Mouse (Mus musculus): ENCODE measurements at regions not wholly inside any gene's neighbourhood (a gene's known extent, or its start where the extent isn't known, plus 50 kb on each side); places are given as distances from the start of the nearest gene placed in this dataset.
A peak's percentile ranks its signal among the peaks of the same experiment; 100 is the strongest.

DNA sequence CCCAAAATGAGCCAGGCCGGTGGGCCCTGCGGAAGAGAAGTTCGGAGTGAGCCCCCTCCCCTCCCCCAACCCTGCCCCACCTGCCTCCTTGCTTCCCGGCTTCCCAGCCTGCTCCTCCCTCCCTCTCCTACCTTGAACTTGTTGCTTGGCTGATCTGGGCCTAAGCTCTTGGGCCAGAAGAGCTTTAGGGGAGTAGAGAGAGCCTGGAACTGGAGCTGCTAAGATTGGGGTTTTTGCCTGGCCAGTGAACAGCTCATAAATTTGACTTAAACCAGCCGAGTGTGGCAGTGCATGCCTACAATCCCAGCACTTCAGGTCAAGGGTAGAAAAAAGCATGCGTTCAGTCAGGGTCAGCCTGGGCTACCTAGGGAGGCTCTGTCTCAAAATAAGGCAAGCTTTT is 83.5 kb upstream of the Rpl38 start:
- Histone ChIP-seq H3K4me3 (ENCODE audit: control insufficient read depth, low read depth, low read length) (no peak overlapping the region), H3K4me1 (ENCODE audit: control insufficient read depth, insufficient read depth, low read length) (no peaks in the 10 kb centered on the region), H3K27ac (ENCODE audit: control insufficient read depth, insufficient read depth, low read depth, low read length) (no peak overlapping the region), H3K27me3 (ENCODE audit: control insufficient read depth, insufficient read depth, low read length) (no peaks in the 10 kb centered on the region), H3K36me3 (ENCODE audit: control insufficient read depth, insufficient read depth, low read length) (no peaks in the 10 kb centered on the region)
- TF ChIP-seq POLR2A (IDR thresholded peaks at IDR 0.05; ENCODE audit: control insufficient read depth, low read depth, low read length) (no peak), CTCF (IDR thresholded peaks at IDR 0.05; ENCODE audit: control insufficient read depth, insufficient read depth, insufficient replicate concordance, low read depth, low read length) (no peak)

- no peak for TF ChIP-seq POLR2A (IDR thresholded peaks at IDR 0.05; ENCODE audit: control insufficient read depth, low read depth, low read length)
- TF ChIP-seq CTCF (IDR thresholded peaks at IDR 0.05; ENCODE audit: control insufficient read depth, insufficient read depth, insufficient replicate concordance, low read depth, low read length): no peak
- Histone ChIP-seq H3K4me3 (ENCODE audit: control insufficient read depth, low read depth, low read length) (no peak overlapping the region), H3K27ac (ENCODE audit: control insufficient read depth, insufficient read depth, low read depth, low read length) (no peak overlapping the region), H3K36me3 (ENCODE audit: control insufficient read depth, insufficient read depth, low read length) (no peaks in the 10 kb centered on the region), H3K27me3 (ENCODE audit: control insufficient read depth, insufficient read depth, low read length) (no peaks in the 10 kb centered on the region), H3K4me1 (ENCODE audit: control insufficient read depth, insufficient read depth, low read length) (no peaks in the 10 kb centered on the region)
These were observed 84.2 kb upstream of the Rpl38 start for GRCm38 (mm10) chr11:114584146-114584545.

DNA sequence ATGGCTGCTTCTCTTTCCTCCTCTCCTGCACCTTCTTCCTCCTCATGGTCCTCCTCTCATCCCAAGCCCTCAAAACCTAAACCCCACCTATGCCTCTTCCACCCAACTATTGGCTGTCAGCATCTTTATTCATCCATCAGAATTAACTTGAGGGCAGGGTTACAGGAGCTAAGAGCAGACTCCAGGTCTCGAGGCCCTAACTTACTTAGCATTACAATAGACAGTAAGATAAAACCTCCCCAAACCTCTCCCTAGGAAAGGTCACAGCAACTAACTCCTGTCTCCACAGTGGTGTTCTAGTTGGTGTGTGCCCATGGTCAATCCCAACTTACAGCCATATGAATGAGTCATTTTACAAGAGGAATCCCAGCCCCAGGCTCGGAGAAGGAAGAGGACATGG is 88.3 kb upstream of the Rpl38 start:
- H3K4me1 ChIP-seq (ENCODE audit: control insufficient read depth, insufficient read depth, low read length): no peaks in the 10 kb centered on the region
- TF ChIP-seq CTCF (IDR thresholded peaks at IDR 0.05; ENCODE audit: control insufficient read depth, insufficient read depth, insufficient replicate concordance, low read depth, low read length) (no peak), POLR2A (IDR thresholded peaks at IDR 0.05; ENCODE audit: control insufficient read depth, low read depth, low read length) (no peak)
- H3K27me3 ChIP-seq (ENCODE audit: control insufficient read depth, insufficient read depth, low read length): no peaks in the 10 kb centered on the region
- no peak overlapping the region for H3K27ac ChIP-seq (ENCODE audit: control insufficient read depth, insufficient read depth, low read depth, low read length)
- H3K4me3 ChIP-seq (ENCODE audit: control insufficient read depth, low read depth, low read length): no peak overlapping the region
- H3K36me3 ChIP-seq (ENCODE audit: control insufficient read depth, insufficient read depth, low read length): no peaks in the 10 kb centered on the region

GRCm38 (mm10) chr11:114578551-114578950 is 89.8 kb upstream of the Rpl38 start:
- Histone ChIP-seq H3K4me1 (ENCODE audit: control insufficient read depth, insufficient read depth, low read length) (no peaks in the 10 kb centered on the region), H3K27me3 (ENCODE audit: control insufficient read depth, insufficient read depth, low read length) (no peaks in the 10 kb centered on the region), H3K4me3 (ENCODE audit: control insufficient read depth, low read depth, low read length) (no peak overlapping the region), H3K27ac (ENCODE audit: control insufficient read depth, insufficient read depth, low read depth, low read length) (no peak overlapping the region), H3K36me3 (ENCODE audit: control insufficient read depth, insufficient read depth, low read length) (no peaks in the 10 kb centered on the region)
- TF ChIP-seq POLR2A (IDR thresholded peaks at IDR 0.05; ENCODE audit: control insufficient read depth, low read depth, low read length): no peak
- no peak for TF ChIP-seq CTCF (IDR thresholded peaks at IDR 0.05; ENCODE audit: control insufficient read depth, insufficient read depth, insufficient replicate concordance, low read depth, low read length)

DNA sequence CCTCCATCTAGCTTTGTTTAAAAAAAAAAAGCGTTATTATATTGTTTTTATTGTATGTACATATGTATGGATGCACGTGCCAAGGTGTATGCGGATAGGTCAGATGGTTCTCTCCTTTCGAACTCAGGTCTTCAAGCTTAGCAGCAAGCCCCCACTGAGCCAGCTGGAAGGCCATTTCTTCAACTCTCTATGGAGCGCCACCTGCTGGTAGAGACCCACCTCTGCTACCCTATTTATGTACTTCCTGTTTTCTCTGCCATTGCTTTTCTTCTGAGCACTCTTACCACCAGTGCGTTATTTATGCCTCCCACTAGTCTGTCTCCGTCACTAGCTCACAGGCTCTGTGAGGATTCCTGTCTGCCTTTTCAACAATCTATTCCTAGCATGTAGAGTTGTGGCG is 91.5 kb upstream of the Rpl38 start:
- Histone ChIP-seq H3K27ac (ENCODE audit: control insufficient read depth, insufficient read depth, low read depth, low read length) (no peak overlapping the region), H3K4me3 (ENCODE audit: control insufficient read depth, low read depth, low read length) (no peak overlapping the region), H3K36me3 (ENCODE audit: control insufficient read depth, insufficient read depth, low read length) (no peaks in the 10 kb centered on the region), H3K27me3 (ENCODE audit: control insufficient read depth, insufficient read depth, low read length) (no peaks in the 10 kb centered on the region), H3K4me1 (ENCODE audit: control insufficient read depth, insufficient read depth, low read length) (no peaks in the 10 kb centered on the region)
- TF ChIP-seq CTCF (IDR thresholded peaks at IDR 0.05; ENCODE audit: control insufficient read depth, insufficient read depth, insufficient replicate concordance, low read depth, low read length) (peak; percentile 62; the same call in 1 of the 2 replicates), POLR2A (IDR thresholded peaks at IDR 0.05; ENCODE audit: control insufficient read depth, low read depth, low read length) (no peak)

- Histone ChIP-seq H3K4me3 (ENCODE audit: control insufficient read depth, low read depth, low read length) (no peak overlapping the region), H3K27ac (ENCODE audit: control insufficient read depth, insufficient read depth, low read depth, low read length) (no peak overlapping the region), H3K4me1 (ENCODE audit: control insufficient read depth, insufficient read depth, low read length) (no peaks in the 10 kb centered on the region), H3K27me3 (ENCODE audit: control insufficient read depth, insufficient read depth, low read length) (no peaks in the 10 kb centered on the region), H3K36me3 (ENCODE audit: control insufficient read depth, insufficient read depth, low read length) (no peaks in the 10 kb centered on the region)
- TF ChIP-seq CTCF (IDR thresholded peaks at IDR 0.05; ENCODE audit: control insufficient read depth, insufficient read depth, insufficient replicate concordance, low read depth, low read length) (no peak), POLR2A (IDR thresholded peaks at IDR 0.05; ENCODE audit: control insufficient read depth, low read depth, low read length) (no peak)
These were observed 97.0 kb upstream of the Rpl38 start for GRCm38 (mm10) chr11:114571144-114571869.

GRCm38 (mm10) chr11:114570076-114570475 is 98.2 kb upstream of the Rpl38 start:
- H3K4me1 ChIP-seq (ENCODE audit: control insufficient read depth, insufficient read depth, low read length): no peaks in the 10 kb centered on the region
- H3K4me3 ChIP-seq (ENCODE audit: control insufficient read depth, low read depth, low read length): no peak overlapping the region
- no peaks in the 10 kb centered on the region for H3K36me3 ChIP-seq (ENCODE audit: control insufficient read depth, insufficient read depth, low read length)
- H3K27ac ChIP-seq (ENCODE audit: control insufficient read depth, insufficient read depth, low read depth, low read length): no peak overlapping the region
- no peaks in the 10 kb centered on the region for H3K27me3 ChIP-seq (ENCODE audit: control insufficient read depth, insufficient read depth, low read length)
- TF ChIP-seq CTCF (IDR thresholded peaks at IDR 0.05; ENCODE audit: control insufficient read depth, insufficient read depth, insufficient replicate concordance, low read depth, low read length) (no peak), POLR2A (IDR thresholded peaks at IDR 0.05; ENCODE audit: control insufficient read depth, low read depth, low read length) (no peak)
